Mouse (Mus musculus): ENCODE data around the gene Lyrm4. TPM values are rescaled to one million over a fixed set of nuclear protein-coding genes. Genes with fewer than 3 reads are reported as not detected.

Gene Lyrm4
- polyA plus RNA-seq, 1 experiment from 2014 or later = 39.3 TPM

DNA sequence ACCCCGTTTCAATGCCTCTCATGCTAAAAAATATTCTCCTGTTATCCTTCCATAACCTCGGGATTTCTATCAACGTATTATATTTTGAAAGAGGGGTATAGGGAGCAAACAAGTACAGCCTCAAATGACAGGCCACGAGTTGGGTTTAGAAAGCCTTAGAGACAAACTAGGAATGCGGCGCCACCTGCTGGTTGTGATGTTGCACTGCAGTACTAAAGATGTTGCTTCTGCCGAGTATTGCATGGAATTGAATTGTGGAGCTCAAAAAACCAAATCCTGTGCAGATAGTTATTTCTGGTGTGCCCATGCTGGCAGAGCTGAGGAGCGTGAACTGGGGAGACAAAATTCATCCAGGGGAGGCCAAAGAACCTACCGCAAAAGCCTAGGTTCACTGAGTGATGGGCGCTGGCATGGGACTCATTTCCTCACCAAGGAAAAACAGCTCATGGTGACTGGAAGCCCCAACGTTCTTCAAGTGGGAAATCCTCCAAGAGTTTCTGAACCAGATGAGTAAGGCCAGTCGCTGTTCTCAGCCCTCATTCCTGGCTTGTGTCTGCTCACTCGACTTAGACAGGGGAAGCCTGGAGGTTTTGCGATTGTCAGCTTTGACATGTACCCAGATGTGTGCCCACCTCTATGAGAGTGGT, 169.8 kb downstream of the Lyrm4 start:
- H3K4me2 ChIP-seq = no peak overlapping the region
- H3K4me1 ChIP-seq (replicated peaks) = no peaks in the 10 kb centered on the region
- no peak overlapping the region for H3K4me3 ChIP-seq
- WGBS = 24% methylated on average over 14 of the region's 14 CpGs
- H3K9ac ChIP-seq = no peak overlapping the region
- peak; percentile 57; the same call in 1 of the 2 replicates for ATAC-seq (ENCODE audit: low FRiP score, low read depth)
- no peaks in the 10 kb centered on the region for H3K9me3 ChIP-seq
- H3K36me3 ChIP-seq = no peaks in the 10 kb centered on the region
- no peaks in the 10 kb centered on the region for H3K27me3 ChIP-seq
- H3K27ac ChIP-seq (replicated peaks) = no peak overlapping the region

DNA sequence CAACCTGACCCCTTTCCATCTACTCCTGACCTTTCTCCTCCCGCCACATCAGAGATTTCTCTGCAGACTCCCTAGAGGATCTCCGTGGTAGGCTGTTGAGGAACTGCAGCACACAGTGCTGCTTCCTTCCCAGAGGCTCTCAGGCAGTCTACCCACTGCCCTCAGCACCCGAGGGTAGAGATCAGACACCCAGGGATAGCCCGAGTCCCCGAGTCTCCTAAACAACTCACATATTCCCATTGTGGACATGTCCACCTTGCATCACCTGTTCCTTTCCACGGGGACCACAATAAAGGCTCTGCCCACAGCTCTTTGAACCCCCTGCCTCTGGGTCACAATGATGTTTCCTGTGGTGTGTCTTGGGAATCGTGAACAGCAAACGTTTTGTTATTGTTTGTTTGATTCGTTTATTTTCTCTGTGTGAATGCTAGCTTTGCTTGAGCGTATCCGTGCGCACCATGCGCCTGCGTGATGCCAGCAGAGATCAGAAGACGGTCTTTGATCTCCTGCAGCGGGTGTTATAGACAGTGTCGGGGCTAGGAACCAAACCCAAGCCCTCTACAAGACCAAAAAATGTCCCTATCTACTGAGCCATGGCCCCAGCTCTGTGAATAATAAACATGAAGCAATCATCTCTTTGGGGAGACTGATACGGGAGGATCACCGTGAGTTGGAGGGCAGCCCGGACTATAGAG, 170.5 kb downstream of the Lyrm4 start:
- no peaks in the 10 kb centered on the region for H3K36me3 ChIP-seq
- H3K27ac ChIP-seq (replicated peaks) = no peak overlapping the region
- H3K9ac ChIP-seq = no peak overlapping the region
- no peaks in the 10 kb centered on the region for H3K4me1 ChIP-seq (replicated peaks)
- H3K27me3 ChIP-seq = no peaks in the 10 kb centered on the region
- no peak overlapping the region for H3K4me2 ChIP-seq
- ATAC-seq (ENCODE audit: low FRiP score, low read depth) = peak; percentile 49; the same call in 1 of the 2 replicates
- no peaks in the 10 kb centered on the region for H3K9me3 ChIP-seq
- 70% methylated on average over 20 of the region's 20 CpGs for WGBS
- no peak overlapping the region for H3K4me3 ChIP-seq

DNA sequence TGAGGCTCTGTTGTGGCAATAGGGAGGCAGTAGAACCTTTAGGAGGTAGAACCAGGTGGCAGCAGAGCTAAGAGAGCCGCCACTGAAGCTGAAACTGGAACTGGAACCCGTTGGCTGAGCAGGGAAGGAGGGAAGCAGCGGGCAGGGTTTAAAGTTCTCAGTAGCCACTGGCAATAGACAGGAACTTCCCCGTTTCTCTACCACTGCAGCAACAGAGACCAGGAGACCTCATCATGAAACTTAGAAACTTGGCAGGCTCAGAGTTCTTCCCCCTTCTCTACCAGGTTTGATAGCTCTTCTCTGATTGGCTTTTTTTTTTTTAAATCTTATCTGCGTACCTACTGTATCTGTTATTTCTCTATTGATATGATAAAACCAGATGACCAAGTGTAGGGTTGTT, 176.4 kb downstream of the Lyrm4 start:
- H3K9ac ChIP-seq = no peak overlapping the region
- H3K4me1 ChIP-seq (replicated peaks) = no peaks in the 10 kb centered on the region
- H3K27ac ChIP-seq (replicated peaks) = no peak overlapping the region
- no peak overlapping the region for H3K4me2 ChIP-seq
- ATAC-seq (ENCODE audit: low FRiP score, low read depth) = no peak
- no peak overlapping the region for H3K4me3 ChIP-seq
- H3K27me3 ChIP-seq = no peaks in the 10 kb centered on the region
- H3K9me3 ChIP-seq = no peaks in the 10 kb centered on the region
- 90% methylated on average over 5 of the region's 5 CpGs for WGBS
- H3K36me3 ChIP-seq = no peaks in the 10 kb centered on the region

- H3K36me3 ChIP-seq = no peaks in the 10 kb centered on the region
These were observed 177.3 kb downstream of the Lyrm4 start for GRCm38 (mm10) chr13:35939871-35940665.

DNA sequence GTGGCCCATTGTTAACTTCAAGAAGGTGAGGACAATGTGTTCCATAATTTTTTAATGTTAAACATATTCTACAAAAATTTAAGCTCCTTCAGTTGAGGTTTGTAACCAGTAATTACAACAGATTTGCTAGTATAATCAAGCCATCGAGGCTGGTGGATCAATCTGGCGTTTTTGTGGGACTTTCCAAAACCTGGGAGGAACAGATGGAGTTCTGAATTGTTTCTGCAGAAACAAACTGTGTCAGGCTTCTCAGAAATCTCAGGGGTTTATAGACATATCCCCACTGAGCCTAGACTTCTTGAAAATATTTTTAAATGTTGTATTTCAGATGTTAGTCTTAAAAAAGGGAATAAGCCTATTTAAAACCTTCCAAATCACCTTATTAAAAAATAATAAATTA, 179.3 kb downstream of the Lyrm4 start:
- H3K36me3 ChIP-seq = no peaks in the 10 kb centered on the region
- H3K9ac ChIP-seq = no peak overlapping the region
- no peaks in the 10 kb centered on the region for H3K27me3 ChIP-seq
- no peak overlapping the region for H3K4me2 ChIP-seq
- 76% methylated on average over 2 of the region's 2 CpGs for WGBS
- no peak overlapping the region for H3K27ac ChIP-seq (replicated peaks)
- H3K4me1 ChIP-seq (replicated peaks) = no peaks in the 10 kb centered on the region
- no peaks in the 10 kb centered on the region; the same call in 1 of the 2 replicates for H3K9me3 ChIP-seq
- no peak overlapping the region for H3K4me3 ChIP-seq
- ATAC-seq (ENCODE audit: low FRiP score, low read depth) = no peak

More at GRCm38 (mm10) chr13:35939871-35940665, 177.3 kb downstream of the Lyrm4 start:
- Histone ChIP-seq H3K9ac (no peak overlapping the region), H3K4me3 (no peak overlapping the region), H3K9me3 (no peaks in the 10 kb centered on the region; the same call in 1 of the 2 replicates), H3K27me3 (no peaks in the 10 kb centered on the region), H3K27ac (replicated peaks) (no peak overlapping the region), H3K4me1 (replicated peaks) (no peaks in the 10 kb centered on the region), H3K4me2 (no peak overlapping the region)
- ATAC-seq (ENCODE audit: low FRiP score, low read depth) = no peak
- WGBS = 73% methylated on average over 18 of the region's 18 CpGs

Other genes with a start within 250 kb of the Lyrm4 start
- 7.4 and 8.4 TPM in 2 replicates for gene Rpp40, start 211.2 kb downstream of the Lyrm4 start, polyA plus RNA-seq (2015; fragmentation: Nextera tagmentation; extraction: Ambion mirVana)
- gene Ppp1r3g, start 158.7 kb downstream of the Lyrm4 start, polyA plus RNA-seq (2015; fragmentation: Nextera tagmentation; extraction: Ambion mirVana) = 0.41 and 0.44 TPM in 2 replicates
- gene Fars2, start 114 bp downstream of the Lyrm4 start, polyA plus RNA-seq (2015; fragmentation: Nextera tagmentation; extraction: Ambion mirVana) = 25.6 and 32.2 TPM in 2 replicates